Mouse (Mus musculus): ENCODE data around the gene Gm11555.
"Not testable (repeated sequence)": the region's sequence is repeated elsewhere in the genome, so short reads cannot be mapped to it uniquely, and the experiment has no call there.

The Gm11555 gene

DNA sequence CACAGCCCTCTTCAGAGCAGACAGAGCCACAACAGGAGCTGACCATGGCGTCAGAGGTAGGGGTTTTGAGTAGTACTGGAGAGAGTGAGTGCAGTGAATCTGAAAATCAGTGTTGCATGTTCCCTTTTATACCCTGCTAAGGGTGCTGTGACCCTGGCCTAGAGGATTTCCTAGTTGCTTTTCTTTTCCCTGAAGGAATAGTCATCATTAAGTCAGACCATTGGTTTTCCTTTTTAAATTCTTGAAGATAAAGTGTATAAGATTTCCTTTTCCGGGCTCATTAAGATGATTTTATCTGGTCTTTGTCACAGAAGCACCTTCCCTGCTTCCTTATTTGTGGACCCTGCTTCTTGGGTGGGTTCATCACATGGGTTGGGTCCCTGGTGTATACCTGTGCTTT lies at the start of gene Gm11555:
TSS of gene Gm11555 (minus strand) at position 101 of the 400 bp plus-strand sequence.
- DNase-seq = no peak

GRCm38 (mm10) chr11:99690463-99690862 lies 40.4 kb upstream of the Gm11555 start, which contains the start of gene Gm14190:
Gm14190 (minus strand) TSS chr11:99690740.
- no peak for DNase-seq

DNA sequence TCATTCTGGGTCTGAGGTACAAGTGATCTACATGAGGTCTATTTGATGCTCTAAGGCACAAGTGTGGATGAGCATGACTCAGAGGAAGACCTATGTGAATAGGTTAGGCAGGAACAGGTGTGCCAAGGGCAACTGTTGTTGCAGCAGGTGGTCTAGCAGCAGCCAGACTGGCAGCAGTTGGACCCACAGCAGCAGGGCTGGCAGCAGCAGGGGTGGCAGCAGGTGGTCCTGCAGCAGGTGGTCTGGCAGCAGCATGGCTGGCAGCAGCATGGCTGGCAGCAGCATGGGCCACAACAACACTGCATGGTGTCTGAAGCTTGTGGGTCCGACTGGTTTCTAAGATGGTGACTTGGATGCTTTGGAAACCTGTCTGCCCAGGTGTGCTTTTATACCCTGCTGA lies 35.2 kb upstream of the Gm11555 start:
- not testable (repeated sequence) for DNase-seq

- DNase-seq = no peak
Measured at GRCm38 (mm10) chr11:99683481-99683880, 33.4 kb upstream of the Gm11555 start.

DNA sequence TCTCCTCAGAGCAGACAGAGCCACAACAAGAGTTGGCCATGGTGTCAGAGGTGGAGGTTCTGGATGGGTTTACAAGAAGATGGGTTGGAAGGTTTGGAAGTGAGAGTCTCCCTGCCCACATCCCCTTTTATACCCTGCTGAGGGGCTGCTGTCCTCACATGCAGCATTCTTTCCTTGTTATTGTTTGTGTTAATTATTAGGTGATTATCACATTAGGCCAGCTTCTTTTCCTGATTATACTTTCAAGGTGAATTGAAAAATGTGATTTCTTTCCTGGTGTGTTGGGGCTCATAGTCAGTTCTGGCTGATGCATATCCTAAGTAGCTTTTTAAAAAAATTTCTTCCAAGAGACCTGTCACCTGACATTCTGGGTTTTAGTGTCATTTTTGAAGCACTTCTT lies 15.8 kb upstream of the Gm11555 start, which contains the start of gene Krtap4-6:
TSS of gene Krtap4-6 (minus strand) at position 101 of the 400 bp plus-strand sequence.
- no peak for DNase-seq

DNA sequence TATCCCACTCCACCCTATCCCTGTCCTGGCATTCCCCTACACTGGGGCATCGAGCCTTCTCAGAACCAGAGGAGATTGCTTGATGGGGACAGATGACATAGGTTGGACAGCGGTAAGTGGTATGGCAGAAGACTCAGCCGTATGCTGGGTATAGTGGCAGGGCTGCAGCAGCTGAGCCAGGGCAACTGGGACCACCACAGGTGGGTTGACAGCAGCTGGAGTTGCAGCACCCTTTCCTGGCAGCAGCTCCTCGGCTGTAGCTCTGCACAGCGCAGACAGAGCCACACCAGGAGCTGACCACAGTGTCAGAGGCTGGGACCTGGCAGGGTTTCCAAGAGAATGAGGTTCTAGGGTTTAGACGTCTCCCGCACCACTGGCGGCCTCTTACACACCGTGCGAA lies 12.8 kb upstream of the Gm11555 start:
- no peak for DNase-seq

- no peak for DNase-seq
Measured at GRCm38 (mm10) chr11:99659256-99659655, 9.2 kb upstream of the Gm11555 start.

GRCm38 (mm10) chr11:99658467-99659010 lies 8.5 kb upstream of the Gm11555 start, which contains the start of gene Gm11563:
Gm11563 (minus strand) TSS chr11:99658960.
- DNase-seq = not testable (repeated sequence)

DNA sequence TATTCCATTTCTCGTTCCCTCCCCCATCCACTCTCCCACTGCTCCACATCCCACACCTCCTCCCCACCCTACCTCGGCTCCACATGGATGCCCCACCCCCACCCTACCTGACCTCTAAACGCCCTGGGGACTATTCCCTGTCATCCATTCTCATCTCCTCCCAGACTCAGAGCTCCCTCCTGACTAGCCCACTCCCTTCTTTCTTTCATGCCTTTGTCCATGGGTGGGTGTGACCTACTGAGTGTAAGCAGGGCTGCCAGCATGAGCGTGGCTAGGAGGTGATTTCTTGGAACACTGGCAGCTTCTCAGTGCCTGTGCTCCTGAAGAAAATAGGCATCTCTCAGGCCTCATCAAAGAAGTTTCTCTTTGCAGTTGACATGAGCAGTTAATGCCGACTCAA lies 7.0 kb upstream of the Gm11555 start:
- DNase-seq = no peak

DNA sequence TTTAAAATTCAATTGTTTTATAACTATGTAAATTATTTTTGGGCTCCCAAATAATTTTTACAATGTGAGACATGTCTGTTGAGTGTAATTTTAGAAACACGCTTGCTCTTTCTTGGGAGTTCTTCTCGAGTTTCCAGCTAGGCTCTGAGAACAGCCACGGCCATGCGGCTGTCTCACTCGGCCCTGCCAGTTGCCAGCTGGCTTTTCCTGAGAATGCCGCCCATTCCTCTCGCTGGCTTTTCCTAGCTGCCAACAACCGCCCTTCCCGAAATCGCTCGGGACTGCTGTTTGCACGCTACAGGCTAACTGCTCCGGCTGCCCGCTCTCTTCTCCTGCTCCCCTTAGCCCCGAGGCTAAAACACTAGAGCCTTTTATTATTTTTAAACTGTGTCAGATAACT lies 3.6 kb downstream of the Gm11555 start:
- DNase-seq = no peak

DNA sequence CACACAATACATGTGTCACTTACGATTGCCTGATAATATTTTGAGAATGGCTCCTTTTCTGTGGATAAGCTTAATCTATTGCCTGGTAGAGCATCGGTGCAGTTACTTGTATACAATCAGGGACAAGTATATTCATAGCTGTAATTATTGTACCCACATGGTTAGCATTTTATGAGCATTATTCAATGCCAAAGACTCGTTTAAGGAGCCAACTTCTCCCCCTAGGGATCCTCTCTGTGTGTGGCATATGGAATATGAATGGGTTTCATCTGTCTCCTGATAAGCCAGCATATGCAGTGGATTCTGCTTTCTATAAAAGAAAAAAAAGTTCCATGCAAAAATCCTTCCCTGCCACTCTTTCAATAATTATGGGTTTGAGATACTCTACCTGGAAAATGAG lies 5.7 kb downstream of the Gm11555 start:
- DNase-seq = peak; percentile 20

DNA sequence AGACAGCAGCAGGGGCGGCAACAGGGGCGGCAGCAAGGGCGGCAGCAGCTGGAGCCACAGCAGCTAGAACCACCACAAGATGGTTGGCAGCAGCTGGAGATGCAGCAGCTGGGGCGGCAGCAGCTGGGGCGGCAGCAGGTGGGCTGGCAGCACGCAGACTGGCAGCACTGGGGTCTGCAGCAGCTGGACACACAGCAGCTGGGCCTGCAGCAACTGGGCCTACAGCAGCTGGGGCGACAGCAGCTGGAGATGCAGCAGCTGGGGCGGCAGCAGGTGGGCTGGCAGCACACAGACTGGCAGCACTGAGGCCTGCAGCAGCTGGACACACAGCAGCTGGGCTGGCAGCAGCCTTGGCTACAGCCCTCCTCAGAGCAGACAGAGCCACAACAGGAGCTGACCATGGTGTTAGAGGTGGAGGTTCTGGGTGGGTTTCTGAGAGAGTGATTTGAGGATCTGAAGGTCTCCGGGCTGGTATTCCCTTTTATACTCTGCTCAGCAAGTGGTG lies 6.3 kb downstream of the Gm11555 start, which contains the start of gene Krtap4-7:
TSS of gene Krtap4-7 (minus strand) at position 455 of the 505 bp plus-strand sequence.
- DNase-seq = not testable (repeated sequence)

GRCm38 (mm10) chr11:99640926-99641325 lies 9.1 kb downstream of the Gm11555 start:
- DNase-seq = no peak

- DNase-seq = no peak
Measured at GRCm38 (mm10) chr11:99637086-99637485, 12.9 kb downstream of the Gm11555 start.

DNA sequence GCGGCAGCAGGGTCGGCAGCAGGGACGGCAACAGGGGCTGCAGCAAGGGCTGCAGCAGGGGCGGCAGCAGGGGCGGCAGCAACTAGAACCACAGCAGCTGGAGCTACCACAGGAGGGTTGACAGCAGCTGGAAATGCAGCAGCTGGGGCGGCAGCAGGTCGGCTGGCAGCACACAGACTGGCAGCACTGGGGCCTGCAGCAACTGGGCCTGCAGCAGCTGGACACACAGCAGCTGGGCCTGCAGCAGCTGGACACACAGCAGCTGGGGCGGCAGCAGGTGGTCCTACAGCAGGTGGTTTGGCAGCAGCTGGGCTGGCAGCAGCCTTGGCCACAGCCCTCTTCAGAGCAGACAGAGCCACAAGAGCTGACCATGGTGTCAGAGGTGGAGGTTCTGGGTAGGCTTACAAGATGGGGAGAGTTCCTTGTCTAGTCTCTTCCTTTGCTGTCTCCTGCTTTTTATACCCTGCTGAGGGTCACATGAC lies 15.3 kb downstream of the Gm11555 start, which contains the start of gene Krtap4-2:
TSS of gene Krtap4-2 (minus strand) at position 432 of the 482 bp plus-strand sequence.
- DNase-seq = no peak

GRCm38 (mm10) chr11:99633293-99633692 lies 16.7 kb downstream of the Gm11555 start:
- no peak for DNase-seq

DNA sequence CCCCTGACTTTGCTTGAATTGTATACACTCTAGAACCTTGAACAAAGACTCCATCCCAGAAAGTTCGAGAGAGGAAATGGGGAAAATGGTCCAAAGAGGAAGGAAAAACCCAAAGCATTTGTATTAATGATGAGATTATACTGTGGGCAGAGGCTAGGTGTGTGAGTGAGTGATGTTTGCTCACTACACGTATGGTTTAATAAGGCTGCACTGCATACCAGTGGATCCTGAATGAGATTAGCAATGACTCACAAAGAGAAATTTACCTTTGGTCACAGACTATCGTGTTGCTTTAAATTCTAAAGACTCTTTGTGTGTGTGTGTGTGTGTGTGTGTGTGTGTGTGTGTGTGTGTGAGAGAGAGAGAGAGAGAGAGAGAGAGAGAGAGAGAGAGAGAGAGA lies 19.1 kb downstream of the Gm11555 start:
- no peak for DNase-seq

GRCm38 (mm10) chr11:99628138-99628537 lies 21.9 kb downstream of the Gm11555 start, which contains the start of gene Krtap4-1:
Krtap4-1 (minus strand) TSS chr11:99628238.
- DNase-seq = no peak

GRCm38 (mm10) chr11:99620335-99620734 lies 29.7 kb downstream of the Gm11555 start, which contains the start of gene Gm11562:
Gm11562 (minus strand) TSS chr11:99620435.
- no peak for DNase-seq

GRCm38 (mm10) chr11:99614796-99615363 lies 35.2 kb downstream of the Gm11555 start, which contains the start of gene Krtap2-4:
Krtap2-4 (minus strand) TSS chr11:99614846.
- no peak for DNase-seq

DNA sequence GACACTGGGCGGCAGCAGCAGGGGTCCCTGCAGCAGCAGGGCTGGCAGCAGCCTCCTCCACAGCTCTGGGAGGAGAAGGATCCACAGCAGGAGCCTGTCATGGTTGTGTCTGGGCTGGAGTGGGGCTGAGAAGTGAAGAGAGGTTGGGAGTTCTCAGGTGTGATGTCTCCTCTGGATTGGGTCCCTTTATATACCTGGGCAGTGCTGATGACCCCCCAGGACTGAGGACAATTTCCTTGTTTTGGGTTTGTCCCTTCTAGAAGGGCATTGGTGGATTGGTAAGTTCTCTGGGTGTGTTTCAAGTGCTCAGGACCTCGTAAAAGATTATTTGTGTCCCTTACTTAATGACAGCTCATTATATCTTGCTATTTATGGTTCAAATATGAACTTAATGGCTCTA lies 39.9 kb downstream of the Gm11555 start, which contains the start of gene Gm11937:
TSS of gene Gm11937 (minus strand) at position 101 of the 400 bp plus-strand sequence.
- not testable (repeated sequence) for DNase-seq

DNA sequence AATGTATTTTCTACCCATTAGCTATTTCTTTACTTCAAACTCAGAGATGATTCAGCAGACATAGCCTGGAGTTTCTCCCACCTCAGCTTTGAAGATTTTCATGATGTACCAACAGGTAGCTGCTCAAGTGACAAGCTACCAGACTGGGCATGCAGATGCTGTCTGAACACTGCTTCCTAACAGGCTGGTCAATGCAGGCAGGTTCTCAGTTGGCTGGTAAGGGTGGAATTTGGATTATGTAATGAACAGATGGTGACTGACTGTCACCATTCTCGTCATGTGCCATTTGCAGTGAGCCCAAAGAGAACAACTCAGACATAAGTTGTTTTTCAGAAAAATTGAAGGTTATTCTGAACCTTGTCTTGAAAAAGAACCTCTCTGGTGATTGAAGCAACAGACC lies 40.9 kb downstream of the Gm11555 start:
- DNase-seq = peak; percentile 52

DNA sequence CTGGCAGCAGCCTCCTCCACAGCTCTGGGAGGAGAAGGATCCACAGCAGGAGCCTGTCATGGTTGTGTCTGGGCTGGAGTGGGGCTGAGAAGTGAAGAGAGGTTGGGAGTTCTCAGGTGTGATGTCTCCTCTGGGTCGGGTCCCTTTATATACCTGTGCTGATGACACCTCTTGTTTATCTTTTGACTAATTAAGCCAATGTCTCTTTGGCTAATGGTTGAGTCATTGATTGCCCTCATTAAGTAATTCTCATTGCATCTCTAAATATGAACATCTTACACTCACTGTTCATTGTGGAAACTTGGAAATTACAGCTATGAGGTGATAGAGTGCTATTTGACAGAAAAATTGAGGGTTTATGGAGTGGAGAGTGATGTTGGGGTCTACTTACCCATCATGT lies 46.8 kb downstream of the Gm11555 start, which contains the start of gene Gm11938:
TSS of gene Gm11938 (minus strand) at position 101 of the 400 bp plus-strand sequence.
- not testable (repeated sequence) for DNase-seq
